Comparison of ENCODE assay signal across 8 mouse cellular contexts in genomic region chr8:120697154-120697978, GRCm38 (mm10). TPM values are rescaled to one million over a fixed set of nuclear protein-coding genes. Genes with fewer than 3 reads are reported as not detected.
A peak's percentile ranks its signal among the peaks of the same experiment; 100 is the strongest.
DNase-seq lines count a peak whose midpoint lies in the region; ATAC-seq lines count a peak whose summit lies in the region.

No protein-coding gene starts in this region.

- no peak overlapping the region for H3K4me3 ChIP-seq in hindbrain, embryonic 14.5 days (replicated peaks; ENCODE audit: low read length)
- no peak overlapping the region for H3K4me3 ChIP-seq in hindbrain, embryonic 12.5 days
- no peak overlapping the region for H3K4me3 ChIP-seq in intestine, embryonic 14.5 days (ENCODE audit: low read depth, low read length)

- no peaks in the 10 kb centered on the region; the same call in 1 of the 2 replicates for H3K4me1 ChIP-seq in hindbrain, embryonic 14.5 days (replicated peaks; ENCODE audit: control insufficient read depth, insufficient read depth, low read length)
- peaks cover 6% of the 10 kb centered on the region; the same call in 1 of the 2 replicates for H3K4me1 ChIP-seq in hindbrain, embryonic 12.5 days
- H3K4me1 ChIP-seq in intestine, embryonic 14.5 days (replicated peaks; ENCODE audit: control insufficient read depth, insufficient read depth, low read length), result peaks cover 51% of the 10 kb centered on the region

- peak; percentile 36 for DNase-seq in hindbrain, embryonic 14.5 days (ENCODE audit: low spot score)
- DNase-seq in urinary bladder, postnatal 14 days (ENCODE audit: low spot score), result peak; percentile 46
- DNase-seq in urinary bladder, postnatal 4 days (ENCODE audit: low spot score in 2 of 2), result no peak
- peak; percentile 76 for DNase-seq in intestine, embryonic 14.5 days (ENCODE audit: low spot score)
- peak; percentile 67 to 80 for DNase-seq in natural killer cell, adult 2 months (ENCODE audit: low spot score in 2 of 2)
- DNase-seq in left cerebral cortex, postnatal 36 days (ENCODE audit: low spot score in 2 of 2), result no peak

- 78% methylated on average over 17 of the region's 17 CpGs for WGBS in hindbrain, embryonic 14.5 days
- 77% methylated on average over 17 of the region's 17 CpGs for WGBS in hindbrain, embryonic 12.5 days
- 41% methylated on average over 17 of the region's 17 CpGs for WGBS in intestine, embryonic 14.5 days

- H3K27ac ChIP-seq in hindbrain, embryonic 14.5 days, result no peak overlapping the region
- H3K27ac ChIP-seq in hindbrain, embryonic 12.5 days, result no peak overlapping the region
- peak overlapping the region; percentile 83 for H3K27ac ChIP-seq in intestine, embryonic 14.5 days (ENCODE audit: low read depth)

- no peak overlapping the region for H3K9ac ChIP-seq in hindbrain, embryonic 14.5 days
- H3K9ac ChIP-seq in hindbrain, embryonic 12.5 days, result no peak overlapping the region
- H3K9ac ChIP-seq in intestine, embryonic 14.5 days (ENCODE audit: low read length), result no peak overlapping the region

- H3K27me3 ChIP-seq in hindbrain, embryonic 14.5 days (ENCODE audit: control insufficient read depth, insufficient read depth, low read length), result no peaks in the 10 kb centered on the region; the same call in 1 of the 2 replicates
- no peaks in the 10 kb centered on the region; the same call in 1 of the 2 replicates for H3K27me3 ChIP-seq in hindbrain, embryonic 12.5 days
- H3K27me3 ChIP-seq in intestine, embryonic 14.5 days (replicated peaks; ENCODE audit: control insufficient read depth, insufficient read depth, low read length), result no peaks in the 10 kb centered on the region

- intact Hi-C loops in left cerebral cortex, postnatal 36 days (cut with DNase I), result no loop called here

- H3K36me3 ChIP-seq in hindbrain, embryonic 14.5 days (replicated peaks; ENCODE audit: control insufficient read depth, insufficient read depth), result no peaks in the 10 kb centered on the region
- no peaks in the 10 kb centered on the region for H3K36me3 ChIP-seq in hindbrain, embryonic 12.5 days
- no peaks in the 10 kb centered on the region for H3K36me3 ChIP-seq in intestine, embryonic 14.5 days (ENCODE audit: control insufficient read depth, insufficient read depth, low read length)

- no peak overlapping the region for H3K4me2 ChIP-seq in hindbrain, embryonic 14.5 days (replicated peaks)
- no peak overlapping the region for H3K4me2 ChIP-seq in hindbrain, embryonic 12.5 days (replicated peaks)
- H3K4me2 ChIP-seq in intestine, embryonic 14.5 days (ENCODE audit: low read length), result no peak overlapping the region; the same call in 1 of the 2 replicates

- no peak for ATAC-seq in hindbrain, embryonic 14.5 days (ENCODE audit: low FRiP score)
- ATAC-seq in hindbrain, embryonic 12.5 days (ENCODE audit: low FRiP score), result no peak
- no peak for ATAC-seq in intestine, embryonic 14.5 days (replicated peaks; ENCODE audit: low FRiP score, low TSS enrichment, low read depth)
- no peak for ATAC-seq in inflammation-experienced regulatory T-cells, adult 6 months

- no peaks in the 10 kb centered on the region for H3K9me3 ChIP-seq in hindbrain, embryonic 14.5 days (ENCODE audit: control insufficient read depth, low read length)
- 0 out of 2 replicates have a peak, but pooled peaks cover 3% of the 10 kb centered on the region for H3K9me3 ChIP-seq in hindbrain, embryonic 12.5 days (replicated peaks)
- H3K9me3 ChIP-seq in intestine, embryonic 14.5 days (ENCODE audit: control insufficient read depth, low read length), result no peaks in the 10 kb centered on the region

RNA-seq across cellular contexts. Expression of gene Emc8, which starts 29.0 kb away (rescaled TPM):
- polyA plus RNA-seq in hindbrain, embryonic 14.5 days (2014; fragmentation: Nextera tagmentation; extraction: Ambion mirVana), result 113 and 138 TPM in 2 replicates
- polyA plus RNA-seq in hindbrain, embryonic 12.5 days (2016; fragmentation: Nextera tagmentation; extraction: Ambion mirVana), result 181 and 194 TPM in 2 replicates
- 290 and 294 TPM in 2 replicates for polyA plus RNA-seq in intestine, embryonic 14.5 days (2014; fragmentation: Nextera tagmentation; extraction: Ambion mirVana)
- 10 to 100 TPM; 66.4 to 67.2 TPM for total RNA-seq in left cerebral cortex, postnatal 36 days (2021)
- polyA plus RNA-seq in inflammation-experienced regulatory T-cells, adult 6 months (2017; shearing (Covaris generic)), result 10 to 100 TPM; 41.3 to 90.8 (median 53.1) TPM

RNA-seq across cellular contexts. Expression of gene Cox4i1, which starts 29.3 kb away (rescaled TPM):
- polyA plus RNA-seq in hindbrain, embryonic 14.5 days (2014; fragmentation: Nextera tagmentation; extraction: Ambion mirVana), result 1,174 and 1,254 TPM in 2 replicates
- 876 and 921 TPM in 2 replicates for polyA plus RNA-seq in hindbrain, embryonic 12.5 days (2016; fragmentation: Nextera tagmentation; extraction: Ambion mirVana)
- 1,269 and 1,281 TPM in 2 replicates for polyA plus RNA-seq in intestine, embryonic 14.5 days (2014; fragmentation: Nextera tagmentation; extraction: Ambion mirVana)
- total RNA-seq in left cerebral cortex, postnatal 36 days (2021), result 1,000 to 10,000 TPM; 1,069 to 1,237 TPM
- 1,000 to 10,000 TPM; 1,064 to 1,179 (median 1,122) TPM for polyA plus RNA-seq in inflammation-experienced regulatory T-cells, adult 6 months (2017; shearing (Covaris generic))

RNA-seq across cellular contexts. Expression of gene Gm27021, which starts 29.5 kb away (rescaled TPM):
- polyA plus RNA-seq in hindbrain, embryonic 14.5 days (2014; fragmentation: Nextera tagmentation; extraction: Ambion mirVana), result 4.4 and 10.0 TPM in 2 replicates
- polyA plus RNA-seq in hindbrain, embryonic 12.5 days (2016; fragmentation: Nextera tagmentation; extraction: Ambion mirVana), result 4.9 and 5.5 TPM in 2 replicates
- 0.62 and 1.7 TPM in 2 replicates for polyA plus RNA-seq in intestine, embryonic 14.5 days (2014; fragmentation: Nextera tagmentation; extraction: Ambion mirVana)
- total RNA-seq in left cerebral cortex, postnatal 36 days (2021), result under 1 TPM in 1 of 2 experiments, not detected in 1; 0.95 TPM
- under 1 TPM in 1 of 3 experiments, not detected in 2; 0.98 TPM for polyA plus RNA-seq in inflammation-experienced regulatory T-cells, adult 6 months (2017; shearing (Covaris generic))

RNA-seq across cellular contexts. Expression of gene Irf8, which starts 38.8 kb away (rescaled TPM):
- 3.2 and 5.1 TPM in 2 replicates for polyA plus RNA-seq in hindbrain, embryonic 14.5 days (2014; fragmentation: Nextera tagmentation; extraction: Ambion mirVana)
- polyA plus RNA-seq in hindbrain, embryonic 12.5 days (2016; fragmentation: Nextera tagmentation; extraction: Ambion mirVana), result 3.7 and 4.6 TPM in 2 replicates
- 26.9 and 32.2 TPM in 2 replicates for polyA plus RNA-seq in intestine, embryonic 14.5 days (2014; fragmentation: Nextera tagmentation; extraction: Ambion mirVana)
- total RNA-seq in left cerebral cortex, postnatal 36 days (2021), result 1 to 10 TPM; 5.2 to 5.5 TPM
- 10 to 100 TPM; 14.7 to 24.6 (median 20.5) TPM for polyA plus RNA-seq in inflammation-experienced regulatory T-cells, adult 6 months (2017; shearing (Covaris generic))

RNA-seq across cellular contexts. Expression of gene 1190005I06Rik, which starts 49.9 kb away (rescaled TPM):
- 12.4 and 15.4 TPM in 2 replicates for polyA plus RNA-seq in hindbrain, embryonic 14.5 days (2014; fragmentation: Nextera tagmentation; extraction: Ambion mirVana)
- polyA plus RNA-seq in hindbrain, embryonic 12.5 days (2016; fragmentation: Nextera tagmentation; extraction: Ambion mirVana), result 6.9 and 7.2 TPM in 2 replicates
- 1.6 and 2.8 TPM in 2 replicates for polyA plus RNA-seq in intestine, embryonic 14.5 days (2014; fragmentation: Nextera tagmentation; extraction: Ambion mirVana)
- total RNA-seq in left cerebral cortex, postnatal 36 days (2021), result 10 to 100 TPM in 1 of 2 experiments, 1 to 10 TPM in 1; 9.4 to 13.4 TPM
- polyA plus RNA-seq in inflammation-experienced regulatory T-cells, adult 6 months (2017; shearing (Covaris generic)), result 1 to 10 TPM in 1 of 3 experiments, not detected in 2; 1.6 TPM

Comparison
In these comparisons a context has a peak if more than half of its experiments do, and no peak if none do; other contexts are left out.
1. DNase-seq: peak in hindbrain, embryonic 14.5 days (single experiment), urinary bladder, postnatal 14 days (single experiment), intestine, embryonic 14.5 days (single experiment) and natural killer cell, adult 2 months (2 of 2); none in urinary bladder, postnatal 4 days (0 of 2) and left cerebral cortex, postnatal 36 days (0 of 2).